Mouse (Mus musculus) lung, postnatal 0 days (tissue): ENCODE measurements around the gene Spert. TPM values are rescaled to one million over a fixed set of nuclear protein-coding genes. Genes with fewer than 3 reads are reported as not detected.

Source experiments
- ATAC-seq: fragments of 200-750 bp; cut with Nextera tagmentation; 2 replicates; pipeline ENCODE4 v1.8.0; 2017; ENCODE audit warnings: moderate library complexity
- DNase-seq: peaks from one replicate; pipeline ENCODE4 v3.0.0-alpha.2; 2016; ENCODE audit warnings: low spot score
- H3K27ac ChIP-seq: fragments of 300-500 bp; sonication (generic); 2 replicates; pipeline ENCODE4 v1.5.1; 2014; ENCODE audit warnings: antibody characterized with exemption, mild to moderate bottlenecking, low read length, mixed read lengths
- H3K27me3 ChIP-seq: fragments of 300-500 bp; sonication (generic); replicated peaks from 2 replicates; pipeline ENCODE4 v1.6.1; 2014; ENCODE audit warnings: low read length, mixed read lengths; ENCODE audit not compliant: insufficient read depth
- H3K36me3 ChIP-seq: fragments of 300-500 bp; sonication (generic); 2 replicates; pipeline ENCODE4 v1.6.1; 2014; ENCODE audit warnings: low read length, mixed read lengths; ENCODE audit not compliant: insufficient read depth
- H3K4me1 ChIP-seq: fragments of 300-500 bp; sonication (generic); 2 replicates; pipeline ENCODE4 v1.6.1; 2014; ENCODE audit warnings: antibody characterized with exemption, low read depth, low read length, mixed read lengths; ENCODE audit not compliant: insufficient read depth
- H3K4me2 ChIP-seq: fragments of 300-500 bp; sonication (generic); replicated peaks from 2 replicates; pipeline ENCODE4 v1.6.1; 2014; ENCODE audit warnings: low read depth, mild to moderate bottlenecking, low read length, moderate library complexity, mixed read lengths
- H3K4me3 ChIP-seq: fragments of 300-500 bp; sonication (generic); 2 replicates; pipeline ENCODE4 v1.5.1; 2014; ENCODE audit warnings: low read depth, low read length
- H3K9ac ChIP-seq: fragments of 300-500 bp; sonication (generic); replicated peaks from 2 replicates; pipeline ENCODE4 v1.6.1; 2014; ENCODE audit warnings: low read depth, mild to moderate bottlenecking
- H3K9me3 ChIP-seq: fragments of 300-500 bp; sonication (generic); 2 replicates; pipeline ENCODE4 v1.6.1; 2016; ENCODE audit warnings: low read length, mixed read lengths
- CTCF ChIP-seq: IDR thresholded peaks from 2 replicates; pipeline ENCODE4 v1.5.1; 2016; ENCODE audit warnings: antibody characterized with exemption, mild to moderate bottlenecking
- EP300 ChIP-seq: IDR thresholded peaks from 2 replicates; pipeline ENCODE4 v1.6.1; 2016; ENCODE audit warnings: antibody characterized with exemption, mild to moderate bottlenecking, control low read depth
- WGBS: fragments of 180-500 bp; shearing (Covaris S2); extraction: QIAGEN DNeasy Blood & Tissue Kit; methylation state at CpG from one replicate; pipeline ENCODE4 v1.1.7; 2014; 5-methylcytosine and 5-hydroxymethylcytosine counted together
- polyA plus RNA-seq: library from polyadenylated mRNA; unstranded; fragments of >200 nt; fragmentation: Nextera tagmentation; extraction: Ambion mirVana; gene quantifications from 2 replicates; pipeline ENCODE4 v1.2.1, GENCODE M21; 2015

Spert gene
- polyA plus RNA-seq, 1 experiment from 2014 or later = not detected

DNA sequence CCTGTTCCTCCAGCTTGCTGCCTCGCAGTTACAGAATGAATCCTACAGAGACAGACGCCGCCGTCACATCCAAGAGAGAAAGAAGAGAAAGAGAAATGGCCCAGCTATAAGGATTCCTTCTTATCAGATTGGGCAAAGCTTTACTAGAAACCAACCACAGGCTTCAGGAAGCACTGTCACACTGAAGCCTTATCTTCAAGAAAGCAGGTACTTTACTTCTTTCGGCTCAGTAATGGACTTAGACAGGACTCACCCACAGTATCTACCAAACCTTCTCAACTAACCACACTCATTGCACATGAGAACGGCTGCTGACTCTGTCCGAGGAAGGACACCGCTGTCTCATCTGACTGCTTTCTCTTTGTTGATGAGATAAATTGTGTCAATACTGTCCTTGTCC lies 36.0 kb upstream of the Spert start:
- 78% methylated on average over 8 of the region's 8 CpGs for WGBS
- ATAC-seq (no peak), DNase-seq (no peak)
- no peaks in the 10 kb centered on the region for H3K9me3 ChIP-seq
- no peak overlapping the region for H3K4me2 ChIP-seq
- H3K27me3 ChIP-seq = no peaks in the 10 kb centered on the region
- TF ChIP-seq CTCF (no peak), EP300 (no peak)
- no peak overlapping the region for H3K9ac ChIP-seq
- H3K4me3 ChIP-seq = no peak overlapping the region
- no peaks in the 10 kb centered on the region for H3K4me1 ChIP-seq
- no peak overlapping the region for H3K27ac ChIP-seq
- H3K36me3 ChIP-seq = no peaks in the 10 kb centered on the region

DNA sequence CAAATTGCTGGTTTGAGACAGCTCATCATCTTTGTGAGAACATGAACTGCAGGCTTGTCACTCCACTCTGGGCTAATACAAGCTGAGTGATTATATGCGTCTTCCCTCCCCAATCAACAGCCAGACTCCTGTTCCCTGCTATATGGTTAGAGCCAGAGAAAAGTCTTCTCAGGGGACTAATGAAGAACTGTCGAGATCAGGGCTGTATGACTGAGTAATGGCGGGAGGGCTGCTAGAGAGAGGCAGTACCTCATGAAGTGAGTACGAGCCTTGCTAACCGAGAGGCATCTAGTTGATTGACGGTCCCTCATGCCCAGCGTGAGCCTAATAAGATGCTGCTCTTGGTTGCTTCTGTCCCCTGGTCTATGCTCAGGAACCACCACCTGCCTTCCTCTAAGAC lies 30.1 kb upstream of the Spert start:
- no peaks in the 10 kb centered on the region for H3K27me3 ChIP-seq
- H3K9ac ChIP-seq = no peak overlapping the region
- no peaks in the 10 kb centered on the region for H3K36me3 ChIP-seq
- 66% methylated on average over 7 of the region's 7 CpGs for WGBS
- DNase-seq = no peak
- no peak overlapping the region for H3K4me2 ChIP-seq
- no peak overlapping the region for H3K27ac ChIP-seq
- H3K9me3 ChIP-seq = no peaks in the 10 kb centered on the region
- ATAC-seq = no peak
- TF ChIP-seq CTCF = no peak
- TF ChIP-seq EP300 = no peak
- no peak overlapping the region for H3K4me3 ChIP-seq
- no peaks in the 10 kb centered on the region for H3K4me1 ChIP-seq

DNA sequence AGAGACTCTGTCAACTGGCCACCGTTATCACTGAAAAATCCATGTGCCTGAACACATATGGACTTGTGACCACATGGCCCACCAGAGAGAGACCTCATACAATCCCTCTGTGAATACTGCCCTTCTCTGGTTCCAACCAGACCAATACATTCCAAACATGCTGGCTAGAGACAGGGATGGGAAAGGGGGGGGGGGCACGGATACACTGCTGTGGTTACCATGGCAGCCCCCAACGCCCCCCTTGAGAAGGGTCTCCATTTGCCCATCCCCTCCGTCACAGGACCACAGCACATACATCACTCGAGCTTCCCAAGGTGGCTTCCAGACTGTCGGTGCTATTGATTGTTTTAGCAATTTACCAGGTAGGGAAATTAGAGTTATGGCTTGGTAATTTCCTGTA lies 23.5 kb upstream of the Spert start:
- Histone ChIP-seq H3K27me3 (no peaks in the 10 kb centered on the region), H3K4me1 (no peaks in the 10 kb centered on the region), H3K9me3 (no peaks in the 10 kb centered on the region), H3K27ac (no peak overlapping the region), H3K9ac (no peak overlapping the region), H3K4me2 (no peak overlapping the region), H3K4me3 (no peak overlapping the region), H3K36me3 (no peaks in the 10 kb centered on the region)
- ATAC-seq = no peak
- no peak for DNase-seq
- WGBS = 70% methylated on average over 6 of the region's 6 CpGs
- no peak for TF ChIP-seq CTCF
- TF ChIP-seq EP300 = no peak

DNA sequence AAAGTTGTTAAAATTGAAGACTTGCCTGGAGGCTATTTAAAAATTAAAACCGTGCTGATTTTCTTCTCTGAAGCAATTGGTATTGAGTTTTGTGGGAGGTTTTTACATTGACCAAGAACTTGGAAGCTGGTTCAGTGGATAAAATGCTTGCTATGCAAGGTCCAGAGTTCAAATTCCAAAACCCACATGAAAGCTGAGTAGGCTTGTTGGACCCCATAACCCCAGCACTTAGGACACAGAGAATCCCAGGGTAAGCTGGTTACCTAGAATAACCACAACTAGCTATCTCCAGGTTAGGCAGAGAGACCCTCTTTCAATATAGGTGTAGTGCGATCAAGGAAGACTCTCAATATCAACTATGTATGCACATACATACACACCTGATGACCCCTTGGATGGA lies 16.3 kb upstream of the Spert start:
- H3K4me2 ChIP-seq = no peak overlapping the region
- DNase-seq (no peak), ATAC-seq (no peak)
- no peak overlapping the region for H3K4me3 ChIP-seq
- TF ChIP-seq CTCF (no peak), EP300 (no peak)
- no peaks in the 10 kb centered on the region for H3K9me3 ChIP-seq
- no peaks in the 10 kb centered on the region for H3K27me3 ChIP-seq
- WGBS = 84% methylated on average over 2 of the region's 2 CpGs
- H3K4me1 ChIP-seq = no peaks in the 10 kb centered on the region
- no peak overlapping the region for H3K27ac ChIP-seq
- no peaks in the 10 kb centered on the region for H3K36me3 ChIP-seq
- no peak overlapping the region for H3K9ac ChIP-seq

DNA sequence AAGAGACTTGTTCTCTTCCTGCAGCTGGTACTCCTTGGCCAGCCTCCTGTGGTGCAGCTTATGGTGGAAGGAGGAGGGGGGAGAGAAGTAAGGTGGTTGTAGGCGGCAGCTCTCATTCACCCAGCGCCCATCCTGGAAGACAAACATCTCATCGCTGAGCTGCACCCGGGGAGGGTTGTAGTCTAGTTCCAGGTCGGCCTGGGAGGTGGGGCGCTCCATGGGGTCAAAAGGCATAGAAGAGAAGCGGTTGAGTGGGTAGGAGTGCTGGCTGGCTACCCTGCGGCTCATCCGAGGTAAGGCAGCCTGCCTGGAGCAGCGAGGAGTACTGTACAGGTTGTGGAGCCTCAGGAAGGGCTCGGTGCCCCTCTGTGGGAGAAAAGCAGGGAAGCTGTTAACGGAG lies 9.0 kb downstream of the Spert start:
- no peak overlapping the region for H3K9ac ChIP-seq
- H3K4me2 ChIP-seq = no peak overlapping the region
- no peaks in the 10 kb centered on the region for H3K36me3 ChIP-seq
- no peak for TF ChIP-seq EP300
- no peak for TF ChIP-seq CTCF
- no peak overlapping the region for H3K27ac ChIP-seq
- 65% methylated on average over 12 of the region's 12 CpGs for WGBS
- H3K9me3 ChIP-seq = no peaks in the 10 kb centered on the region
- DNase-seq = no peak
- H3K4me1 ChIP-seq = no peaks in the 10 kb centered on the region
- ATAC-seq = no peak
- H3K4me3 ChIP-seq = no peak overlapping the region
- no peaks in the 10 kb centered on the region for H3K27me3 ChIP-seq

DNA sequence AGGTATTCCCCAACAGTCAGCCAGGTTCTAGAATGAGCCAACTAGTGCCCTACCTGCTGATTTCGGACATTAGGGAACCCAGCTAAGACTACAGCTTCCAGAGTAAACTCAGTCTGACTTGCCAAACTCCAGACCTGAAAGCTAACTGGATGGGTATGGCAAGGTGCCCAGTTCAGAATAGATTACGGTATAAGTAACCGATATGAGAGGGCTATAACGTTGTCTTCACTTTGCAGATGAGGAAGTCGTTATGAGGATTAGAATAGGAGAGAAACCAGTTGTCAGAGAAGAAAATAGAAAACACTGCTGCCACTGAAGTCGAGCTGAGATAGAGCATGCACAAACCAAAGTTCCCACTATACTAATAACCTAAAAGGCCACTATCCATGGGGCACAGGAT lies 13.9 kb downstream of the Spert start:
- Histone ChIP-seq H3K4me1 (no peaks in the 10 kb centered on the region), H3K9me3 (no peaks in the 10 kb centered on the region), H3K4me2 (no peak overlapping the region), H3K36me3 (no peaks in the 10 kb centered on the region), H3K27me3 (no peaks in the 10 kb centered on the region), H3K27ac (no peak overlapping the region), H3K9ac (no peak overlapping the region), H3K4me3 (no peak overlapping the region)
- DNase-seq = no peak
- WGBS = 69% methylated on average over 6 of the region's 6 CpGs
- TF ChIP-seq CTCF (no peak), EP300 (no peak)
- ATAC-seq = no peak

DNA sequence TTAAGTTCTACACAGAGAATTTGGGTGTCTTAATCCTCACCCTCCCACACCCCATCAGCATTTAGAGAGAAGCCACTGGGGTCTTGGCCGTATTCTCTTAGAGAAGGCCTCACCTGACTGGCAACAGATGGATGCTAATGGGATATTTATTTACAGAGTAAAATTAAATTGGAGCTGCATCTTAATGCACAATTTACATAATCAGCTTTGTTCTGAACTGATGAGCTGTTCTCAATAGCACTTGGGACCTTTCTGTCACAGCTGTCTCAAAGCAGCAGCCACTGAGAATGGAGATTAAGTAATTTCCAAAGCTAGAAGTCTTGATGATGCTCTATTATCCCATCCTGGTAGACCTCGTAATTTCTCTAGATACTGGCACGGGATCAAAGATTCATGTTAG lies 26.6 kb downstream of the Spert start:
- no peak for ATAC-seq
- no peak overlapping the region for H3K9ac ChIP-seq
- no peak for TF ChIP-seq CTCF
- no peak for TF ChIP-seq EP300
- no peak overlapping the region for H3K4me3 ChIP-seq
- H3K36me3 ChIP-seq = no peaks in the 10 kb centered on the region
- DNase-seq = no peak
- no peak overlapping the region for H3K4me2 ChIP-seq
- H3K27me3 ChIP-seq = no peaks in the 10 kb centered on the region
- no peak overlapping the region for H3K27ac ChIP-seq
- H3K9me3 ChIP-seq = no peaks in the 10 kb centered on the region
- WGBS = 78% methylated on average over 3 of the region's 3 CpGs
- no peaks in the 10 kb centered on the region for H3K4me1 ChIP-seq
